Mouse (Mus musculus) embryonic facial prominence, embryonic 11.5 days (tissue): Measurements from ENCODE around the gene Cox5a. TPM values are rescaled to one million over a fixed set of nuclear protein-coding genes. Genes with fewer than 3 reads are reported as not detected.
A peak's percentile ranks its signal among the peaks of the same experiment; 100 is the strongest.

ENCODE experiments used
- ATAC-seq: fragments of 200-750 bp; cut with Nextera tagmentation; replicated peaks from 2 replicates; pipeline ENCODE4 v1.8.0; 2017; ENCODE audit warnings: low read depth; ENCODE audit not compliant: insufficient number of reproducible peaks, low FRiP score, low TSS enrichment
- DNase-seq: peaks from one replicate; pipeline ENCODE4 v3.0.0-alpha.2; 2015; ENCODE audit warnings: low spot score
- H3K27ac ChIP-seq: fragments of 300-500 bp; sonication (generic); replicated peaks from 2 replicates; pipeline ENCODE4 v1.5.1; 2014; ENCODE audit warnings: mild to moderate bottlenecking, low read depth, low read length, control low read depth
- H3K27me3 ChIP-seq: fragments of 300-500 bp; sonication (generic); 2 replicates; pipeline ENCODE4 v1.6.1; 2014; ENCODE audit warnings: mild to moderate bottlenecking, low read length, moderate library complexity, mixed read lengths; ENCODE audit not compliant: control insufficient read depth, insufficient read depth
- H3K36me3 ChIP-seq: fragments of 300-500 bp; sonication (generic); replicated peaks from 2 replicates; pipeline ENCODE4 v1.6.1; 2014; ENCODE audit warnings: low read depth, mild to moderate bottlenecking, low read length, moderate library complexity, mixed read lengths; ENCODE audit not compliant: control insufficient read depth, insufficient read depth
- H3K4me1 ChIP-seq: fragments of 300-500 bp; sonication (generic); 2 replicates; pipeline ENCODE4 v1.6.1; 2014; ENCODE audit warnings: low read length, mixed read lengths; ENCODE audit not compliant: control insufficient read depth, insufficient read depth
- H3K4me2 ChIP-seq: fragments of 300-500 bp; sonication (generic); 2 replicates; pipeline ENCODE4 v1.6.1; 2014; ENCODE audit warnings: low read depth, mild to moderate bottlenecking, control low read depth, low read length, moderate library complexity
- H3K4me3 ChIP-seq: fragments of 300-500 bp; sonication (generic); 2 replicates; pipeline ENCODE4 v1.5.1; 2014; ENCODE audit warnings: low read depth, low read length, control low read depth
- H3K9ac ChIP-seq: fragments of 300-500 bp; sonication (generic); replicated peaks from 2 replicates; pipeline ENCODE4 v1.6.1; 2014; ENCODE audit warnings: mild to moderate bottlenecking, control low read depth, low read length
- H3K9me3 ChIP-seq: fragments of 300-500 bp; sonication (generic); replicated peaks from 2 replicates; pipeline ENCODE4 v1.6.1; 2016; ENCODE audit warnings: mild to moderate bottlenecking, low read length, inconsistent platforms, mixed read lengths; ENCODE audit not compliant: control insufficient read depth
- WGBS: fragments of 180-500 bp; shearing (Covaris S2); extraction: QIAGEN DNeasy Blood & Tissue Kit; methylation state at CpG from one replicate; pipeline ENCODE4 v1.1.7; 2014; 5-methylcytosine and 5-hydroxymethylcytosine counted together
- polyA plus RNA-seq: library from polyadenylated mRNA; unstranded; fragments of >200 nt; fragmentation: Nextera tagmentation; extraction: Ambion mirVana; gene quantifications from 2 replicates; pipeline ENCODE4 v1.2.1, GENCODE M21; 2014

The Cox5a gene
- polyA plus RNA-seq, 1 experiment from 2014 or later: 615 TPM

DNA sequence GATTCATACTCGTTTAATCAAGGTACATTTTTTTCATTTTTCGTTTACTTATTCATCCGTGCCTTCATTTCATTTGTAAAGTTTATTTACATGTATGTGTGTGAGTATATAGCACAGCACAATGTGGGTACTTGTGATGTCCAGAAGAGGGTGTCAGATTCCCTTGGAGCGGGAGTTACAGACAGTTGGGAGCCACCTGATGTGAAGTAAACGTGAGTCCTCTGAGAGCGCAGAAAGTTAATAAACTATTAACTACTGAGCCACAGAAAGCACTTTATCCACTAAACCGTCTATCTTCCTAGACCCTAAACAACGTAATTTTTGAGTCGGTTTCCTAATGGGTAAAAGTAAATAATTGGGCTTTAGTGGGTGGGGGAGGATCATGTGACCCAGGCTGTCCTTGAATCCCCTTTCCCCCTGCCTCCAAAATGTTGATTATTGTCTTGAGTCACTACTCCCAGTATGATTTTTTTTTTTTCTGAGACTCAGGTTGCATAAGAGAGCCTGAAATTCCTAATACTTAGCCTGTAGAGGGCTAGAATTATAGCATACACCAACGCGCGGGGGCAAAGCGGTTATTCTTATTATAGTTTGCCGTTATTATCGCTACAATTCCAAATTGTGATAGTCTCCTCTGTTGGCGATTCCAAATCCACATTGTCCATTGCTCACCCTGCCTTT is 559 bp upstream of the Cox5a start:
- Histone ChIP-seq H3K27ac (no peak overlapping the region), H3K4me1 (no peaks in the 10 kb centered on the region), H3K27me3 (no peaks in the 10 kb centered on the region), H3K4me2 (peak overlapping the region; percentile 27), H3K9ac (peak overlapping the region; percentile 94), H3K4me3 (peak overlapping the region; percentile 97), H3K9me3 (no peaks in the 10 kb centered on the region), H3K36me3 (no peaks in the 10 kb centered on the region)
- 27% methylated on average over 16 of the region's 16 CpGs for WGBS
- no peak for ATAC-seq
- no peak for DNase-seq

DNA sequence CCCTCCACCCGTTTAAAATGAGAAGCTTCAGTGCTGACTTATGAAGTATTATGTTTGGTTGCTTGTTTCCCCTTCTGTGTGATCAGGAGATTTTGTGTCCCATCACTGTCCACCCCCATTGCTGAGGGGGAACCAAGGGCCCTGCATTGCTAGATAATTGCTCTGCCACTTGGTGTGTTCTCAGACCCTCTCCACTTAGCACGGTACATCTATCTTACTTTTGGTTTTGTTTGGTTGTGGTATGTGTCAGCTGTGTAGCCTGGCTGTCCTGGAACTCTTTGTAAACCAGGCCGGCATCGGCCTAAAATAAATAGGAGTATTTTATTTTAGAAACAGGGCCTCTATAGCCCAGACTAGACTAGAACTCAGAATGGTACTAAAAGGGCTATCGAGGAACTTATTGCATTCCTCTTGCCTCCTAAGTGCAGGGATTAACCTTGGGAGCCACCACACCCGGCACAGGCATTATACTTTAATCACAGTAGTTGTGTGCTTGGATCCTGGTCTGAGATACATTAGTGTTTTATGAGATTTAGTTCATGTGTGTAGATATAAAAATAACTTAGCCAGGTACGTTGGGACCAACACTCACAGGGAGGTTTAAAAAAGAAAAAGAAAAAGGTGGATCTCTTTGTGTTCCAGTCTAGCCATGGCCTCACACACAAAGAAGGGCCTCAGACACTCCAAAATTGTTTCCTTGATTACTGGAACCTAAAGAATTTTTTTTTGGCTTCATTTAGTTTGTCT is 1.2 kb downstream of the Cox5a start:
- Histone ChIP-seq H3K27me3 (no peaks in the 10 kb centered on the region), H3K9me3 (no peaks in the 10 kb centered on the region), H3K36me3 (no peaks in the 10 kb centered on the region), H3K4me1 (no peaks in the 10 kb centered on the region), H3K27ac (no peak overlapping the region), H3K4me2 (peak overlapping the region; percentile 85), H3K4me3 (peak overlapping the region; percentile 97), H3K9ac (peak overlapping the region; percentile 94)
- WGBS: 48% methylated on average over 7 of the region's 7 CpGs
- no peak for DNase-seq
- no peak for ATAC-seq

DNA sequence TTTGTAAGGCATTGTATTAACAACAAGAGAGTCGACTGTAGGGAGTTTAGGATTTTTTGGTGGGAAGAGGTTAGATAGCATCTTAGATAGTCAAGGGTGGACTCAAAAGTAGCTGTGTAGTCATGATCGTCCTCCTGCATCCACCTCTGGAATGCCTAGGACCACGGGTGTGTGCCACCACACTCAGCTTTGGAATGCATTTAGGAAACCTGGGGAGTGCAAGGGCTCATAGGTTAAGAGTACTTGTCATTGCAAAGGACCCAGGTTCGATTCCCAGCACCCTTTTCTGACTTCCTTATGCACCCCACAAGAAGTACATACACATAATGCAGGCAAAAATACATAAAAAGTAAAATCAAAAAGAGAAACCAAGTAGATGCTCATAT is 1.8 kb downstream of the Cox5a start:
- Histone ChIP-seq H3K9ac (no peak overlapping the region), H3K4me3 (no peak overlapping the region)
- ATAC-seq: no peak

DNA sequence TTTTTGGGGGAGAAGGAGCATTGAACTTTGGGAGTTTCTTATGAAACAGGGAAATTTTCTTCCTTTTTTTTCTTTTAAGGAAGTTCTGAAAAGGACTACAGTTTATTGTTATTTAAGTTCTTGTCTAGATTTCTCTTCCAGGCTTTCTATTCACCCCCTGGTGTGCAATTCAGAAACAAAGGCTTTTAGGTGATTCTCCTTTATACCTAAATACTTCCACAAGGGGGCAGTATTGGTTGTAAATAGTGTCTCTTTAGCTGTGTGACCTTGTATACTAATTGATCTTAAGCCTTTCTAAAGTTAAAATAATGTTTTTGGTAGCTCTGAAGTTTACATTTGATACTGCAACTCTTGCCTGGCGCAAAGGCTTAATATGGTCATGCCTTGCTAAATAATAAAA is 2.7 kb downstream of the Cox5a start:
- H3K4me3 ChIP-seq: no peak overlapping the region
- no peaks in the 10 kb centered on the region for H3K27me3 ChIP-seq
- no peaks in the 10 kb centered on the region for H3K9me3 ChIP-seq
- no peaks in the 10 kb centered on the region for H3K4me1 ChIP-seq
- peak; percentile 85 for DNase-seq
- WGBS: 86% methylated on average over 1 of the region's 1 CpGs
- H3K36me3 ChIP-seq: no peaks in the 10 kb centered on the region
- H3K27ac ChIP-seq: no peak overlapping the region
- H3K9ac ChIP-seq: no peak overlapping the region
- no peak overlapping the region for H3K4me2 ChIP-seq
- no peak for ATAC-seq

More for the DNA sequence above, 1.8 kb downstream of the Cox5a start:
- Histone ChIP-seq H3K27me3 (no peaks in the 10 kb centered on the region), H3K36me3 (no peaks in the 10 kb centered on the region), H3K4me1 (no peaks in the 10 kb centered on the region), H3K9me3 (no peaks in the 10 kb centered on the region), H3K4me2 (no peak overlapping the region), H3K27ac (no peak overlapping the region)
- DNase-seq: no peak
- 79% methylated on average over 4 of the region's 4 CpGs for WGBS

DNA sequence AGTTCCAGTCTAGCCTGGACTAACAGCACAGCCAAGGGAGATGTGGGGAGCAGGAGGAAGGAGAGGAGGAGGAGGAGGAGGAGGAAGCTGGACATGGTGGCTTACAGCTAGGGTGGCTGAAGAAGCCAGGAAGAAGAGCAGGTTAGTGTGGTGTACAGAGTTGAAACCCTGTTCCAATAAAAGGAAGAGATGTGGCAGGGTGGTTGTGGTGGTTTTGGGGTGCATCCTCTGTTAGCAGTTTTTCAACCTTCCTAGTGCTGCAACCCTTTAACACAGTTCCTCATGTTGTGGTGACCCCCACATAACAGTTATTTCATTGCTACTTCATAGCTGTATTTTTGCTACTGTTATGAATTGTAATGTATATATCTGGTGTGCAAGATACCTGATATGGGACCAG is 3.4 kb downstream of the Cox5a start:
- H3K4me1 ChIP-seq: no peaks in the 10 kb centered on the region
- no peaks in the 10 kb centered on the region for H3K27me3 ChIP-seq
- H3K36me3 ChIP-seq: no peaks in the 10 kb centered on the region
- no peak overlapping the region for H3K9ac ChIP-seq
- DNase-seq: no peak
- no peak overlapping the region for H3K4me2 ChIP-seq
- no peak for ATAC-seq
- no peak overlapping the region for H3K4me3 ChIP-seq
- no peak overlapping the region for H3K27ac ChIP-seq
- no peaks in the 10 kb centered on the region for H3K9me3 ChIP-seq

DNA sequence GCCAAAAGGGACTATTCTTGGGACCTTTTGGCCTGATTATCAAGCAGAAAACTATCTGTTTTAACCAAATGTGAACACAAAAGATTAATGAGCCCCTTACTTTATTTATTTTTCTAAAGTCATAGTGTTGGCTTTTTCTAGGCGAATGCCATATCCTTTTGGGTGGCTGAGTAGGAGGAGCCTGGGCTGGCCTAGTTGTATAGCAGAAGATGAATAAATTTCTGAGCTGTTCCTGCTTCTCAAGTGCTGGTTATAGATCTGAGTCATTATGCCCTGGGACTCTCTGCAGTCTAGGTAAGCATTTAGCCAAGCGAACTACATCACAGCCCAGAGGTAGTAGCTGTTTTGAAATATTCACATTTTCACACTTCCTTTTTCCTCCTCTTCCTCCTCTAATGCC is 4.4 kb downstream of the Cox5a start:
- Histone ChIP-seq H3K4me3 (no peak overlapping the region), H3K27ac (no peak overlapping the region), H3K9ac (no peak overlapping the region), H3K27me3 (no peaks in the 10 kb centered on the region), H3K4me2 (no peak overlapping the region), H3K4me1 (no peaks in the 10 kb centered on the region), H3K36me3 (no peaks in the 10 kb centered on the region), H3K9me3 (no peaks in the 10 kb centered on the region)
- ATAC-seq (no peak), DNase-seq (no peak)
- 85% methylated on average over 2 of the region's 2 CpGs for WGBS

DNA sequence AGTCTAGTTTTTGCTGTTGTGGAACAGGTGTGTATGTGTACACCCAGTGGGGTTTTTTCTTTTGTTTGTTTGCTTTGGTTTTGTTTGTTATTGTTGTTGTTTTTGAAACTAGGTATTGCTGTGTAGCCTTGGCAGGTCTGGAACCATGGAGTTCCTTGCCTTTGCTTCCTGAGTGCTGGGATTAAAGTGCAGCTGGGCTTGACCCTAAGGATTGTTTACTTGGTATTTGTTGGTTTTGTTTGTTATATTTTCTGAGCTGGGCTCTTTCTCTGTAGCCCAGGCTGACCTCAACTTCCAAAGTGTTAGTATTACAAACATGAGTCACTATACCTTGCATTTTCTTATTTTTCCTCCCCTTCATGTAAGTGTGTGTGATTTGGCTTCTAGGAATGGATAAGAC is 5.4 kb downstream of the Cox5a start:
- Histone ChIP-seq H3K9me3 (no peaks in the 10 kb centered on the region), H3K36me3 (no peaks in the 10 kb centered on the region), H3K27ac (no peak overlapping the region), H3K4me1 (no peaks in the 10 kb centered on the region), H3K4me3 (no peak overlapping the region), H3K9ac (no peak overlapping the region), H3K27me3 (no peaks in the 10 kb centered on the region), H3K4me2 (no peak overlapping the region)
- no peak for DNase-seq
- no peak for ATAC-seq

DNA sequence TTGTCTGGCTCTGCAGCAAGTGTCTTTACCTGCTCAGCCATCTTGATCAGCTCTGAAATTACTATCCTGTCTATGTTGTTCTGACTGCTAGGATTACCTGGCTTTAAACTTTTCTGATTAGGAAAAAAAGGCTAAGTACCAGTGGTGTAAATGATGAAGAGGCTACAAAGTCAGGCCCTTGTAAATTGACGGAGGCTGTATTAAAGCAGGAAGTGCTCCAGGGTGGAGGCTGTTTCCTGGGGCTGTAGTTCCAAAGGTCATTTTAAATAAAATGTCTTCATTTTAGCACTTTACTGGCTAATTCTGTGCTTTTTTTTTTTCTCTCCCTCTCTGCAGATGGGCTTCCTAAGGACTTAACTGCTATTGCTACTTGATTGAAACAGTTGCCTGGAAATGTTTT is 10.9 kb downstream of the Cox5a start:
- Histone ChIP-seq H3K4me2 (no peak overlapping the region), H3K27ac (no peak overlapping the region), H3K4me3 (no peak overlapping the region), H3K4me1 (no peaks in the 10 kb centered on the region), H3K9me3 (no peaks in the 10 kb centered on the region), H3K9ac (no peak overlapping the region), H3K36me3 (no peaks in the 10 kb centered on the region), H3K27me3 (no peaks in the 10 kb centered on the region)
- DNase-seq (no peak), ATAC-seq (no peak)
- WGBS: 63% methylated on average over 1 of the region's 1 CpGs
